Mouse (Mus musculus): Measurements from ENCODE around the gene Map3k21.

Gene Map3k21

DNA sequence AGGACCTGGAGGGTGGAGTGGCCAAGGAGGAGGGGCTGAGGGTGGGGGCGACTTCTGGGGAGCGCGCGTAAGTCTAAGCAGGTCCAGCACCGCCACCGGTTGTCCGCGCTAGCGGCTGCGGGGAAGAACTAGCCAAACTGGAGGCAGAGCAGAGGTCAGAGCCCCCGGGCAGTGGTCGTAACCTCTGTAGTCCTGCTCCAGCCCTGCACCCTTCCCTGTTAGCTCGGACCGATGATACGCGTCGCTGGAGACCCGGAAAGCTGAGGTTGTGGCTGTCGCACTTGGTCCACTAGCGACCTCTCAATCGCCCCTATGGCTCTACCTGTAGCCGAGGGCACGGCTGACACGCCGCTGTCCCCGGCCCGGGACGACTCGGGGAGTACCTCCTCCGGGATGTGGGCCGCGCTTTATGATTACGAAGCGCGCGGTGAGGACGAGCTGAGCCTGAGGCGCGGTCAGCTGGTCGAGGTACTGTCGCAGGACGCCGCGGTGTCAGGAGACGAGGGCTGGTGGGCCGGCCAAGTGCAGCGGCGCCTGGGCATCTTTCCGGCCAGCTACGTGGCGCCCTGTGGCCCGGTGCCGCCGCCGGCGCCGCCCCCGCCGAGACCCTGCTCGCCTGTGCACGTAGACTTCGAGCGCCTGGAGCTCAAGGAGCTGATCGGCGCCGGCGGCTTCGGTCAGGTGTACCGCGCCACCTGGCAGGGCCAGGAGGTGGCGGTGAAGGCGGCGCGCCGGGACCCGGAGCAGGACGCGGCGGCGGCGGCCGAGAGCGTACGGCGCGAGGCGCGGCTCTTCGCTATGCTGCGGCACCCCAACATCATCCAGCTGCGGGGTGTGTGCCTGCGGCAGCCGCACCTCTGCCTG, at the start of gene Map3k21:
Map3k21 (plus strand) TSS at position 86 of the 864 bp plus-strand sequence.
- no peak for DNase-seq (ENCODE audit: extremely low read depth, insufficient read length, low spot score)

DNA sequence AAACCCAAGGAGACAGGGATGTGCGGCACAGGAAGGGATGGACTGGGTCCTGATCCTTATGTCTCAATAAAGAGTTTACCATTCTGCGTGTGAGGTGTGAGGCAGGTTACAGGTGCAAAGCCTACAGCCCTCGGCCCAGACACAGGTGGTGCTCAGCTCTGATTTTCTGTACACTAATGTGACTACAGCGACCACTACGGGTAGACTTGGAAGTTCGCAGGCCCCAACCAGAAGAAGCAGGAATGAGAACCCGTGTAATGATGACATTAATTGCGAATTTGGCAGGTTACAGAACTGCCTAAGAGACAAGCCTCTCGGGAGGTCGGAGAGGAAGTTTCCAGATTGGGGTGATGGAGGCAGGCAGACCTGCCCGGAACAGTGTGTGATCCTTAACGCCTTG, 44.1 kb upstream of the Map3k21 start:
- DNase-seq (ENCODE audit: extremely low read depth, insufficient read length, low spot score): no peak

DNA sequence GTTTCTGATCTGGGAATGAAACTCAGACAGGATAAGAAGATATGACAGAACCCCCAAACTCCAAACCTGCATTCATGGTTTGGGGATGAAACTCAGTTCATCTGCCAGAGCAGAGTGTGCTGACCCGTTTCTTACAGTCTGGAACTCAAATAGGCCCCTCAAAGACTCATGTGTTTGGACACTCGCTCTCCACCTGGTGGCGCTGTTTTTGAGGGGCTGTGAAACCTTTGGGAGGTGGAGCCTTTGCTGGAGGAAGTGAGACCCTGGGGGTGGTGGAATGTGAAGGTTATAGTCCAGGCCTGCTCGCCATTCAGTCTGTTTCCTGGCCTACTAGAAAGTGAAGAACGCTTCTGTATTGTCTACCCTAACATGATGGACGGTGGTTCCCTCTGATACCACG, 41.7 kb upstream of the Map3k21 start:
- no peak for DNase-seq (ENCODE audit: extremely low read depth, insufficient read length, low spot score)

DNA sequence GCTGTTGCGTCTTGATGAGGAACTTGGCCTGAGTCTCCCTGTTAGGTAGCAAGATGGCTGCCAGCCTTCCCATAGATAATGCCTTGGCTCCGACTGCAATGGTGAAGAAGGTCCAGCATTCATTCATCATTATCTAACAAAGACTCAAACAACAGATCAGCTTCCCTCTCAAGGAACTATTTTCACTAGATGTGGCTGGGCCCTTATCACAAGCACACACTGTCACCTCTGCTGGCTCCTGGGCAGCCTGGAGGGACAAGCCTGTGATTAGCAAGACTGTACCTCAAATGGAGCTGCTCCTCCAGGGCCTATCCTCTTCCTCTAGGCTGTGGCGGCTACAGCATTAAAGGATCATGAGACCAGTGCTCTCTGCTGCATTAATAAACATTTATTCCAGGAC, 40.5 kb upstream of the Map3k21 start:
- DNase-seq (ENCODE audit: extremely low read depth, insufficient read length, low spot score): no peak

DNA sequence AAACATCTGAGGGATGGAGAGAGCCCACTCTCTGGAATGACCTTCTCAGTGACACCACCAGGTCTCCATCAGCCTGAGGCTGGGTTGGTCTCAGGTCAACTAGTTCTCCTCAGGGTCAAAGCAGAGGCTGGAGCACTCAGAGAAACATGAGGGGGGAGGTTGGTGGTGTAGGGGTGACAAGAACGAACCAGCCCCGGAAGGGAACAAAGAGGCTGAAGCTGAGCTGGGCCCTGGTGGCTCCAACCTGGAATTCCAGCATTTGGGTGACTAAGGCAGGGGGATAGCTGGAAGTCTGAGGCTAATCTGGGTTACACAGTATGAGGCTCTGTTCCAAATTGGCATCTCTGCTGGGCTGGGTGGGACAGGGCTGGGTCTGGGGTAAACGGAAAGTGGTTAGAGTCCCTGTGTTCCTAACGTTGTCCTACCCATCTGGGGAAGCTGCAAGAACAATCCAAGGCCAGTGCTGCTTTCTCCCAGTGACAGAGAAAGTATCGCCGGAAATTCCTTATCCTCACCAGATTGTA, 40.0 kb upstream of the Map3k21 start:
- DNase-seq (ENCODE audit: extremely low read depth, insufficient read length, low spot score): no peak

DNA sequence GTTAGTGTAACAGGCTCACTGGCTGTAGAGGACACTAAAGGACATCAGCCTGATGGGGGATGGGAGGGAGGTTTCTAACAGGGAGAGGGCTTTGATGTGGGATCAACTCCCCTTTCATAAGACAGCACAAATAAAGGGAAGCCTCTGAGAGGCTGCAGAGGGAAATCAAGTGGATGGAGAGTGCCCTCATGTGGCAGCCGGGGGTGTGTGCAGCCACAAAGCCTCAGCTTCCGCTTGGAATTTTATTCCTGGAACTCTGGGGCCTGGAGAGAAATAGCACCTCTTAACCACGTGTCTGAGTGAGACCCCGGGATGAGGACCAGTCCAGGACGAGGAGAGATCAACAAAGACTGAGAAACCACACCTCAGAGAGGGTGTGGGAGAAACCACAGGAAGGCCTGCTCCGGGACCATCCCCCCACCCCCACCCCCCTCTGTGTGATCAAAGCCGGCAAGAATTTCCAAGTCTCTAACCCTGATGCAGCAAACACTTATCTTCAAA, 39.4 kb upstream of the Map3k21 start:
- DNase-seq (ENCODE audit: extremely low read depth, insufficient read length, low spot score): peak; percentile 16

DNA sequence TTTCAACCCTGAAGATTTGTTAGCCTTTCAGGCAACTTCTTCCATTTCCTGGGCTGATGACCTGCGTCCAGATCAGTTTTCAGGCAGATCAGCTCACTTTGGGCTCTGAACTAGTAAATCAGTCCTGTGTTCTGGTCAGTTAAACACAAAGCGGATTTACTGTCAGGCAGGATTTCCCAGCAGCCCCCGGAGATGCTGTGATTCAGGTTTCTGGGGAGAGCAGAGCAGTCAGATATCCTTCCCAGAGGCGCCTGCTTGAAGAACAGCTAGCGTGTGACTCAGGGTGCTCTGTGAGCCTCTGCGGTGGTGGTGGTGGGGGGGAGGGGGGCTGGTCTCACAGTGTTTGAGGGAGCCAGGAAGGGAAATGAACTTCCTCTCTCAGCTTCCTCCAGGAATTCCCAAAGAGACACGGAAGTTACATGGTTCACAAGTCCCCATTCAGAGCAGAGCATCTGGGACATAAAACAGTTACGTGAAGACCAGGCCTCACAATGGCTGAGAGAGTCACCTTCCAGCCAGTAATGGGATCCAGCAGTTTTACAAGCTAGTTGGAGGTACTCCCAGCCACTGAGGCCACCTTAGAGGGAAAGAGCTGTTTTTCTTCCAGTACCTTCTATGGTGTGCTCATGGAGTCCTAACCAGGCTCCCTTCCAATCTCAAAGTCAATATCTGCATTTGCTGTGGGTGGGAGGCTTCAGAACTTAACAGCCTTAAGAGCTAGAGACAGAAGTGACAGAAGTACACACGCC, 37.6 kb upstream of the Map3k21 start:
- no peak for DNase-seq (ENCODE audit: extremely low read depth, insufficient read length, low spot score)

DNA sequence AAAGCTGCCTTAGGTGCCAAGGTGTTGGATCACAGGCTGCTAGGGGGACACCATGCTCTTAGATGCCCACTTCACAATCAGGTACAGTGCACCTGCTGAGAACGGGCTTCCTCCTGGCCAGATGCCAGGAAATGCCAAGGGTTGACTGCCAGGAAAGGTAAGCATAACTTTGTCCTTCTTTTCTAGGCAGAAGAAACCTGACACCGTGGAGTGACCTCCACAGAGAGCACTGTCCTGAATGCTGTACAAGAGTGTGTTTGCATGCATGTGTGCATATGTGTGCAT, 37.1 kb upstream of the Map3k21 start:
- no peak for DNase-seq (ENCODE audit: extremely low read depth, insufficient read length, low spot score)

DNA sequence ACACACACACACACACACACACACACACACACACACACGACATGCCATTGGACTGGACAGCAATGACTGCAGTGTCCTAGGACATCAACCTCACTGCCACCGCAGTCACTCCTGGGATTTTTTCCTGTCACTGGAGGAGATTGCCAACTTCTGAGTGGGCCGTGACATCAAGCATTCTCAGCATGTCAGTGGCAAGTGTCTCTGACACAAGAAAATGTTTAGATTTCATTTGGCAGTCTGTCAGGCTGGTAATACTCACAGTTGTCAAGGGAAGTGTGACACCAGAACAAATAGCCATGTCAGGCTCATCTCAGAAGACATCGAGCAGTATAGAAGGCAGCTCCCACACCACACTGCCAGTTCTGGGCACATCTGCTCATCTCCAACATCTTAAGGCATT, 29.8 kb upstream of the Map3k21 start:
- DNase-seq (ENCODE audit: extremely low read depth, insufficient read length, low spot score): no peak

DNA sequence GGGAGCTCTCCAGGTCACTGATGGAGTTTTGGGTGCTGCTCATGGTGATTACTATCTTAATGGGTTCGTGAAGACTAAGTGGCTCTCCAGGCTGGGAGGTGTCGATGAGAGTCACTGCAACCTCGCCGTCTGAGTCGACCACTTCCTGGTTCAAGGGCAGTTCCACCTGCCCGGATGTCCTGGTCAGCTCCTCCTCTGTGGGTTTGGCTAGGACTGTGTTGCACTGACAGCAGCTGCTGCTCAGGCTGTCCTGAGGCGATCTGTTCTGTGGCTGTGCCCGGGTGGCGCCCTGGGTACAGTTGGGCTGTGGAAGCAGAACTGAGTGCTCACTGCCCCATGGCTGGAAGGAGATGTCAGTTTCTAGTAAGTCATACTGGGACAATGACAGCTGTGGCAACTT, 22.7 kb upstream of the Map3k21 start:
- no peak for DNase-seq (ENCODE audit: extremely low read depth, insufficient read length, low spot score)

DNA sequence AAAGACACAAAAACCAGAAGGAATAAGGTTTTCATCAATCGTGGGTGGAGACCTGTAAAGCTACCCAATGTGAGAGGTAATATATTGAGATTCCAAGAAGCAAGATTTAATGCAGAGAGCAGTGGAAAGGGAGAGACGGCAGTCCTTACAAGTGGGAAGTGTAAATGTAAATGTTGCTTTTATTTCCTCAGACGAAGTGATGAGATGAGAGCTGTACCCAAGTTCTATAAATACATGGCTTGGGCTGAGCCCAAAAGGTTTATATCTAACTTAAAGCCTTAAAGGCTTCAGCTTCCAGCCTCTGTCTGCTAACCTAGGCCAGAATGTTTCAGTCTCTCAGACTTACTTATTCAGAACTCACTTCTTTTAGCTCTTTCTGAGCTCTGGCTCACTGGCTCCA, 20.3 kb upstream of the Map3k21 start:
- DNase-seq (ENCODE audit: extremely low read depth, insufficient read length, low spot score): no peak

DNA sequence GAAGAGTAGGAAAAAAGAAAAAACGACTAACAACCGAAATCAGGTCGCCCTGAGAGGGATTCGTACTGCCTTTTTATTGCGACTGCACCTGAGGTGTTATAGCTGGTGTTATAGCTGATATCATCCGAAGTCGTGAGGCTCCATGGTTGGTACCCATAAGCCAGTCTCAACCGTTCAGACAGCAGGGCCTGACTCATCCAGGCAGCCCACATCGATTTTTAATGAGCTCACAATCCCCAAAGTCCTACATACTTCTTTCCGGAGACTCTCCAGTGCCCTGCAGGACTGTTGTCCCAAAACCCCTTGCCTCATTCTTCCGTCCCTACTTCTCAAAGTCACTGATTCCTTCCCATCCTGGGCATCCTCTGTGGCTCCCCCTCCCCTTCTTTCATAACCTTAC, 12.9 kb upstream of the Map3k21 start:
- DNase-seq (ENCODE audit: extremely low read depth, insufficient read length, low spot score): no peak

DNA sequence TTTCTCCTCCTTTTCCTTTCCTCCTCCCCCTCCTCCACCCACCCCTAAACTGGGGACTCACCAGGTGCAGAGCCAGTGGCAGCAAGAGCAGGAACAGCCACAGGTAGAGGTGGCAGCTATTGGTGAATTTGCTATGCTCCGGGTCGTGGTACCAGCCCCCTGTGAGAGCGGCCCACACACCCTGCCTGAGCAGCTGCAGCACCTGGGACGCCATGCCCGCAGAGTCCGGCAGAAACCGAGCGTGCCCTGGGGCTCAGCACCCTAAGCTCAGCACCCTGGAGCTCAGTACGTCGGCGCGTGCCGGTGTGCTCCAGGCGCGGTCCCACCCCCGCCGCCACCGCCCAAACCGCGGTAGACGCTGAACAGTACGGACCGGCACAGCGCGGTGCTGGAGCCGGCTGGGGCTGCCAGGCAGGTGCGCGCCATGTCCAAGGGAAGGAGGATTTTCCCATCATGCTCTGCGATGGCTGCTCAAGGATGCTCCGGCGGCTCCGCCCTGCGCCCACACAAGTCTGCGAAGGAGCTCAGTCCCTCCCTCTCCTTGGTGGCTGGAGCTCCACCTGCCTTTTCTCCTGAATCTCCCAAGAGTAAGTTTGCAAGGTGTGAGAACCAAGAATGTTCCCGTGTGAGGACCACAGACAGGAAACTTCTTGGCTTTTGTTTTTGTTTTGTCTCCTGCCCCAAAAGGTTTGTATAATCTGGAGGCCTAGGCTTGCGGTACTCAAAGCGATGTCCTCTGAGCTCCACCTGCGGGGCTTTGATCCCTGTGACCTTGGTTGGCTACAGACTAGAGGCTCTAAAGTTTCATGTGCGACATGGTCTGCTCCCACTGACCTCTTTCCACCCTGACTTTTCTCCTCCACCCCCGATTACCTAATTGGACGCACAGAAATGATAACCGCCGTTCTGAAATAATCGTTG, 12.1 kb upstream of the Map3k21 start, which contains the start of gene Pcnx2:
Pcnx2 (minus strand) TSS at position 450 of the 921 bp plus-strand sequence.
- DNase-seq (ENCODE audit: extremely low read depth, insufficient read length, low spot score): no peak

DNA sequence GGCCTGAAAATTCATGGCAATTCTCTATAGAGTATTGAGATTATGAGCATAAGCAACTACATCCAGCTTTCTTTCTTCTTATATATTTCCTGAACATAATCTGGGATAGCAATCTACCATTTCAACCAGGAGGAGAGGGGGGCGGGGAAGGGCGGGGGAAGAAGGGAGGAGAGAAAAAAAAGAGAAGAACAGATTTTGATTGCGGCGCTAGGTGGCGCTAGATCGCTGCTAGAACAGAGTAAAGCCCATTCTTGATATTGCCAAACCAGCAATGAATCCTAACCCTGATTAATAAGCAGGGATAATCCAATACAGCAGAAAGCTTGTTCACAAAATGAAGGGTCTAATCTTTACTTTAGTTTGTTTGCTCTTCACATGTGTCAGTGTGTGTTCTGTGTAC, 11.4 kb upstream of the Map3k21 start:
- no peak for DNase-seq (ENCODE audit: extremely low read depth, insufficient read length, low spot score)

DNA sequence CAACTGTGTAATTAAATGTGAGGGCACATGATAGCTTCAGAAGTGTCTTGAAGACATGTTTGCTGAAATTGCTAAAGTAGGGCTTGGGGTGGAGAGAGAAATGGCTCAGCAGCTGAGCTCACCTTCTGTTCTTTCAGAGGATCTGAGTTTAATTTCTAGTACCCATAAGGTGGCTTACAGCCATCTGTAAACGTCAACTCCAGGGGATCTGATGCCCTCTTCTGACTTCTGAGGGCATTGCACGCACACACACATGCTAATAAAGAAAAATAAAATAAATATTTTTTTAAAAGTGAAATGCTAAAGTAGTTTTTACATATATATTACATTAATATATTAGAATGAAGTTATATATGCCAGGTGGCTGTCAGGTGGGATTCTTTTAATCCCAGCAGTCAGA, 9.1 kb upstream of the Map3k21 start:
- DNase-seq (ENCODE audit: extremely low read depth, insufficient read length, low spot score): no peak

DNA sequence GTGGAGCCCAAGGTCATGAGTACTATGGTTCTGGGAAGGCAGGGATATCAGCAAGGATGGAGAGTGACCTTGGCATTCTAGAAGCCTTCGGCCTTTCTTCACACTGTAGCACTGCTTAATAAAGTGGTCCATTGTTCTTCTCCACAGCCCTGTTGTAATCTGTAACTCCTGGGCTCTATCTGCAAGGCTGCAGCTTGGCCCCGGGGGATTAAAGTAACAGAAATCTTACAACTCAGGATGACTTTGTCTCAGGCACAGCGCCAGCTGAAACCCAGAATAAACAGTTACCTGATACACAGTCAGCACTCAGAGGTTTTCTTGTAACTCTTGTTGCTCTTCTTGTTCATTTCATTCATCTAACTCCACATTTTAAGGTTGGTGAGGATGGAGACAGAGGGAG, 7.7 kb upstream of the Map3k21 start:
- DNase-seq (ENCODE audit: extremely low read depth, insufficient read length, low spot score): no peak

DNA sequence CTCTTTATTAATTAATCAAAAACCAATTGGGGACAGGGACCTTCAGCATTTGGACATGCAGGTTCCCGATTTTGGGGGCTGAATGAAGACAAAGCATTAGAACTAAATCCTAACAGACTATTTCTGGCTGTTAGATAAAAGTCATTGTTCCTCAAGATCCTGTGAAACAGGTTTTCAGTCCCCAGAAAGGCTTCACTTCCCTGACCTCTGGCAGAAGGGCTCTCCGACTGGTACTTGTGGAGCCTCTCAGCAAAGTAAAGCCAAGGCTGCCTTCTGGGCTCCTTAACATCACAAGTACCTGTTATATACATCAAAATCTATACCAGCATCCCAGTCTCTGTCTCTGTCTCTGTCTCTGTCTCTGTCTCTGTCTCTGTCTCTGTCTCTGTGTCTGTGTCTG, 4.9 kb upstream of the Map3k21 start:
- no peak for DNase-seq (ENCODE audit: extremely low read depth, insufficient read length, low spot score)

DNA sequence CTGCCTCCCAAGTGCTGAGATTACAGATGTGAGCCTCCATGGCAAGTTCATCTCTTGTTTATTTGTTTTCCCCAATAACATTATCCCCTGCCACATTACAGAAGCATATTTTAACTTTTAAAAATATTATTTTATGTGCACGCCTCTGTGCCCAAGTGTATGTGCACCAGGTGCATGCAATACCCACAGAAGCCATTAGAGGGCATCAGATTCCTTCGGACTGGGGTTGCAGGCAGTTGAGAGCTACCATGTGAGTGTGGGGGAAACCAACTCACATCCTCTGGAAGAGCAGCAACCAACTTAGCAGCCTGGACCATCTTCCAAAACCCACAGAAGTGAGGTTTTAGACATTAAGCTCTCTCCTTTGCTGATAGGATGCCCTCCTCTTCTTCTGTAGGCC, 2.9 kb upstream of the Map3k21 start:
- DNase-seq (ENCODE audit: extremely low read depth, insufficient read length, low spot score): no peak

DNA sequence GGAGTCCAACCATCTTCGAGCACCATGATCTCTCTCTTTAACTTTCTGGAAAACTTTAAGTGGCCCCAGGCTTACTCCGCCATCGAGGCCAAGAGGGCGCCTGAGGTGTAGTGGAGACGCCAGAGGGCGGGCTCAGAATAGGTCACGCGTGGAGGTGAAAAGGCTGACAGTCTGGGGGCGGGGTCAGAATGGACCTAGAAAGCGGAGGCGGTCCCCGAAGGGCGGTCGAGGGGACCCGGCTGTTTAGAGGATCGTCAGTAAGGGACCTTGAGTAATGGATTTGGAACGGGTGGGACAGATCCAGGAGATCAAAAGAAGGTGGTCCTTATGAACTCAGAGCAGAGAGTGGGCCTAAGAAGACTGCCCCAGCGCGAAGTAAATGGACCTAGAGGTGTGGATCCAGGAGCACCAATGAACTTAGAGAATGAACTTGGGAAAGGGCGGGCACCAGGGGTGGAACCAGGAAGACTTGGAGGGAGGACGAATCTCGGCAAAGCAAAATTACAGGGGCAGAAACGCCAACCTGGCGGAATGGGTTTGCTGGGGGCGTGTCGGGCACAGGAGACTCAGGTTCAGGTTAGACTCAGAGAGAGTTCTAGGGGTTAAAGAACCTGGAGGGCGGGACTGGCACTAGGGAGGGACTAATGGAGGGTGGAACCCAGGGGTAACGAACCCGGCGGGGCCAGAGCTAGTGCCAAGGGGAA, 437 bp upstream of the Map3k21 start:
- no peak for DNase-seq (ENCODE audit: extremely low read depth, insufficient read length, low spot score)

DNA sequence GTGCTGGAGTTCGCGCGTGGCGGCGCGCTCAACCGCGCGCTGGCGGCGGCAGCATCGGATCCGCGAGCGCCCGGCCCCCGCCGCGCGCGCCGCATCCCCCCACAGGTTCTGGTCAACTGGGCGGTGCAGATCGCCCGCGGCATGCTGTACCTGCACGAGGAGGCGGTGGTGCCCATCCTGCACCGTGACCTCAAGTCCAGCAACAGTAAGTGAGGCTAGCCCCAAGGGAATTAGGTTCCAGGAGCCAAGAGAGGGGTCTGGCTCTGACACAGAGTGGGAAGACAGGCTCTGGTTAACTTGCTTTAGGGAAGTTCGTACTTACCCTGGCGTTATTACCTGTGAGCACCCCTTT, 955 bp downstream of the Map3k21 start:
- DNase-seq (ENCODE audit: extremely low read depth, insufficient read length, low spot score): no peak

Measured in 3134 (cell line).